Mouse (Mus musculus): ENCODE data around the gene Emb.
A peak's percentile ranks its signal among the peaks of the same experiment; 100 is the strongest.

Emb gene

DNA sequence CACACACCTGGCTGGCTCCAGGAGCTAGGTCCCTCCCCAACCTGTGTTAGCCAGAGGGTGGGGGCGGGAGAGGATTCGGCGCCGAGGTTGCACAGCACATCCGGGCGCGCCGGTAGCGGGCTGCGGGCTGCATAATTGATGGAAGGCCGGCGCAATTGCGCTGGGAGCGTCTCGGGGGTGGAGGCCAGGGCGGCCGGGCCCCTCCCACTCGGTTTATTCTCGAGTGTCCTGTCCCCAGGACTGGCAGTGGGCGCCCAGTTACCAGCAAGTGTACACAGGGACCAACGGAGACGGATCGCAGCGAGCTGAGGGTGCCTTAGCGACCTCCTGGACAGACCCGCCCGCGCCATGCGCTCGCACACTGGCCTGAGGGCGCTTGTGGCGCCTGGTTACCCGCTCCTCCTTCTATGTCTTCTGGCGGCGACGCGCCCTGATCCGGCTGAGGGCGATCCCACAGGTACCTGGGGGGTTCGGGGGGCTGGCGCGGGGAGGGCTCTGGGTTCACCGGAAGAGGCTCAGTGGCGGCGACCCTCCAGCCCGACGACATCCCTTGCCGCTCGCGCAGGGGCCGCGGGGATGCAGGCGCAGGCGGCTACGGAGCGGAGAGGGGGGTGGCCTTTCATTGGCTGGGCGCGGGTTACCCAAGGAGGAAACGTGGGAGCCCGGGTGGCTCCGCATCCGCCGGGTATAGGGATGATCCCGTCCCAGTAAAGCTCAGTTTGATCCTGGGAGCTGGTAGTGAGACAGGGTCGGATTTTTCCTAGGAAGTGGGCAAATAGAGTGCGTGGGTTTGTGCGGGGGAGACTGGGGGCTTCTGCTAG, 12.4 kb downstream of the Emb start, which contains the start of gene Gm17509:
TSS of gene Gm17509 (minus strand) at position 575 of the 821 bp plus-strand sequence.
- DNase-seq (ENCODE audit: low spot score) = peak; percentile 60

DNA sequence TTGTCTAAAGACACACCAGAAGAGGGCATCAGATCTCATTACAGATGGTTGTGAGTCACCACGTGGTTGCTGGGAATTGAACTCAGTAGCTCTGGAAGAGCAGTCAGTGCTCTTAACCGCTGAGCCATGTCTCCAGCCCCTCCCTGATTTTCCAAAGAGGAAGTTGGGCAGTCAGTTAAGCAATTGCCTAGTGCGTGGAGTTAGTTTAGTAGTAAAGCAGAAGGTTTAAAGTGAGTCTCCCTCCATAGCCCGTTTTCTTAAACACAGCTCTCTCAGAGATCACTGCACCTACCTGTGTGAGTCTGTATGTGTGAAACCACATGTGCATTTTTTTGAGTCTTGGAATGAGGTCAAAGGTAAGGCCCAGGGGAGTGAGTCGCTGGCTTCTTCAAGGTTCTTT, 14.8 kb downstream of the Emb start:
- DNase-seq (ENCODE audit: low spot score) = no peak

DNA sequence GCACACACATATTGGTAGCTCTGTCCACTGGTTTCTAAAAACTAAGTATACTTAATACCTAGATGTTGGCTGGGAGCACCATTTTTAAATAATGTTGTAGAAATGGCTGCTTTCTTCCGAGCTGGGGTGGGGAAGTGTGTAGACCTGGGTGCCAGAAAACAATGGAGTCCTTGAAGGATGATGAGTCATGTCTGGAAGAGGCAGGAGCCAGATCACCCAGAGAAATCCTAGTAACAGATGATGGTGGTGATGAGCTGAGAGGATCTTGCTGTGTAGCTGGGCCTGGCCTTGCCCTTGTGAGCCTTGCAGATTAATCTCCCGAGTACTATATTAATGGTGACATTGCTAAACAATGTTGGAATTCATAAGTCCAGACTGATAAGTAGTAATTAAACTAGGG, 16.6 kb downstream of the Emb start:
- no peak for DNase-seq (ENCODE audit: low spot score)

DNA sequence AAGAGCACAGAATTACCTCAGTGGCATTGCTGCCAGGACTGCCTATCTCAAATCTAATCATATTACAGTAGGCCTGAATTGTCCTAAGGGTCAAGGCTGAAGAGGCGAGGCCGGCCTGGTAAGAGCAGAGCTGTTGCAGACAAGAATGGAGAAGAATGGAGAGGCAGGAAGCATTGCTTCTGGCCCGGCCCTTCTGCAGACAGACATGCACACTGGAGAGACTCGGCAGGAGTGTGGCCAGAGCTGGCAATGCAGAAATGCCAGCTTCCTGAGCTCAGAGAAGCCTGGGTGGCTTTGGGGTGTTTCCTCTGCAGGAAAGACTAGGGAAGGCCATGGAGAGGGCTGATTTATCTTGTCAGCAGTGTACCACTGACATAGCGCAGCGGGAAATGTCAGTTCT, 17.2 kb downstream of the Emb start:
- DNase-seq (ENCODE audit: low spot score) = no peak

DNA sequence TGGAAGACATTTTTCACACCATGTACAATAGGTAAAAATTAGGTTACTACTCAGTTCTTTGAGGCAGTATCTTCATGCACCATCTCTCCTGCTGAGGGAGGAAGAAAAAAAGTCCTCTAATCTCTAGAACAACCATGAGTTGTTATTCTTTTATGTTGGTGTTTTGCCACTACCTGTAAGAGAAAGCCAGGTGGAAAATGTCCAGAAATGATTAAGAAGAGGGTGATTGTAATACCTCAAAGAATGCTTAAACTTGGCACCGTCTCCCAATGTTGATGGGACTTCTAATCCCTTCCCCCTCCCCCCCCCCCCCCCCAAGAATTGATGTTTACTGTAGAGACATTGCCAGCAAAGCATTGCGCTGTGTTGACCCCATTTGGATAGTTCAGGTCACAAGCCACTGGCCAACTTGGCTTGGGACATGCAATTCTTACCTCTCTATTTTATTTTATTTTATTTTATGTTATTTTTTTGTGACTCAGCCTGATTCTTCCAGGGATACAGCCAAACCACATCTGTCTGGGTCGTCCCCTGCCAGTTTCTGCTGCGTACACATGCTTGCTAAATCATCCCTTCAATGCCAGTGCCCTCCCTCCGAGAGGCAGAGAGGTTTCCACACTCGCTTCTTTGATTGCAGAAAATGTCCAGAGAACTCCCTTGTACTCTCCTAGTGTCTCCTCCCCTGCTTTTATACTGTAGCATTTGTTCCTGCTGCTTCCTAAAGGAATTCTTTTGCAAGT, 22.2 kb downstream of the Emb start:
- no peak for DNase-seq (ENCODE audit: low spot score)

DNA sequence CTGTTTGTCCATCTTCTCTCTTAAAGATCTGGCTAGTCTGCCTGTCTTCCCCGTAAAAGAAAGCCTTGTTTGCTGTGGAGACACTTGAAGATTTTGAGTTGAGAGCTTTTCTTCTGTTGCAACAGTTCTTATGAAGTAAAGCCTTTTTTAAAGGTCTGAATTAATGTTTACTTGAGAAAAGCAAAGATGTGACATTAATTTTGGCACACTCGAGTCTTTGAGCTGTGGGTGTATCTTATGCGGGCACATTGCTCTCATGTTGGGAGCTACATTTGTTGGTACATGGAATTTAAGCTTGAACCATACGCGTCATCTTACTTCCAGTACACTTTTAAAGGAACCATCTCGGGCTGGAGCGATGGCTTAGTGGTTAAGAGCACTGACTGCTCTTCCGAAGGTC, 25.5 kb downstream of the Emb start:
- DNase-seq (ENCODE audit: low spot score) = no peak

DNA sequence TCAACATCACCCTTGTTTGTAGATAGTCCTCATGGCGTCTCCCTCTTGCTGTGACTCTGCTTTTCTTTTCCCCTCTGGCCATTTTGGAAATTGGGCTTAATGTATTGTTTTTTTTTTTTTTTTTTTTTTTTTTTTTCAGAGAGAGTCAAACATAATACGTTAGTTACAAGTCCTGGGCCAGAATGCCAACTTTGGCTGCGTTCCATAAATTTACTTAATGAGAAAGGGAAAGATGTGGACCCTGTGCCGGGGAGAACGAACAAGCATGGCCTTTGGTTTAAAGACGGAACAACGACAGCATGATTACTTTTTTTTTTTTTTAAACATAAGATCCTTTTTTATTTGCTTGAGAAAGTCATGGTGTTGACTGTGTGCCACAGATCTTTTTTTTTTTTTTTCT, 26.1 kb downstream of the Emb start:
- no peak for DNase-seq (ENCODE audit: low spot score)

DNA sequence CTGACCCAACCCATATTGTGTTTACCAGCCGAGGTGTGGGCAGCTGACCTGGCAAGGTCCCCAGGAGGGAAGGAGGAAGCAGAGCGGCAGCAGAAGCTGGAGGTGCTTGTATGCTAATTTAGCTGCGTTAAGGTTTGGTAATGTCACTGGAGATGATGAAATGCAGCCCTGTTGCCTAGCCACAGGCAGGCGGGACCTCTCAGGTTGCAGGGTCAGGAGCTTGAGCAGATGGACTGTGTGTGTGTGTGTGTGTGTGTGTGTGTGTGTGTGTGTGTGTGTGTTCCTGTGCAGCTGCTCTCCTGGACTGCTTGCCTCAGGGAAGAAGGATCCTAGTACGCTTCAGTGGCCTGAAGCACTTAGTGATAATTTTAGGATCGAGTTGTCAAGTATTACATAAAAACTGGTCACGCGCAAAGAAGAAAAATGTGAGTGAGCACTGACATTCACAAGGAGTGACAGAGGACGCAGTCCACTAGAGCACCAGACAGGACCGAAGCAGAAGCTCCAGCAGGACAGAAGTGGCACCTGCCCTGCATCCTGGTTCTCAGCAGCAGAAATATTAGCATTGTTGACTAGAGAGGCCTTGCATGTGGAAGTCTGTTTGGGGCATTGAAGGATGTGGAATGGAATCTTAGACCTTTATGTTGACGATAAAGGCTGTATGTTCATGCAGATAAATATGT, 27.3 kb downstream of the Emb start:
- no peak for DNase-seq (ENCODE audit: low spot score)

DNA sequence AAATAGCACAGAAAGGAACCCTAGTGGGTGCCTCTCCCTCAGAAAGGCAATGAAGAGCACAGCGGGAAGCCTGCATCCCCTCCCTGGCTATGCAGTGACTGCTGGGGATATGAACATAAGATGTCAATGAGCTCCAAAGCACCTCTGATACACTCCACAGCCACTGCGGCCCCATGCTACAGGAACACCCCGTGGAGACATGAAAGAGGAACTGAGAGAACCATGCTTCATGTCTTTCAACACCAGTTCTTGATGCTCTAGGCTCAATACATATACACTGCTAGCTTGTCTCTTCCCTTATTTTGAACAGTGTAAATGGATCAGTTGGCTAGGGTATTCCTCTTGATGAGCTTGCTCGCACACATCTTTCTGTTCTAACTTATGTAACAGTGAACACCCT, 28.8 kb downstream of the Emb start:
- DNase-seq (ENCODE audit: low spot score) = no peak

DNA sequence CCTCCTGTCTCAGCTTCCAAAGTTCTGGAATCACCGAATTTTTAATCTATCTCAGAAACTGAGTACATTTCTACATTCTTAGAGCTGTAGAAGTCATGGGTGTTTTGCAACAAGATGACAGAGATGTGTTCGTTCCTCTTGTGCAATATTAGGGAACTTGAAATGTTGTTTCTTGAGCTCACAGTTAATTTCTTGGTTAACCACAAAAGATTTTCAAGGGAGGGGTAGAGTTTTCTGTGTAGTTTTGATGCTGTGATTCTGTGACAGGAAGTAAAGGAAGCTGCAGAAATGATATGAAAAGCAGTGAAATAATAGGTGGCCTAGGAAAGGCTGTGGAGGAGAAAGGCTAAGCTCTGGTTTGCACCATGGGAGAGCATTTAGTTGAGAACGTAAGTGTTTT, 33.7 kb downstream of the Emb start:
- no peak for DNase-seq (ENCODE audit: low spot score)

DNA sequence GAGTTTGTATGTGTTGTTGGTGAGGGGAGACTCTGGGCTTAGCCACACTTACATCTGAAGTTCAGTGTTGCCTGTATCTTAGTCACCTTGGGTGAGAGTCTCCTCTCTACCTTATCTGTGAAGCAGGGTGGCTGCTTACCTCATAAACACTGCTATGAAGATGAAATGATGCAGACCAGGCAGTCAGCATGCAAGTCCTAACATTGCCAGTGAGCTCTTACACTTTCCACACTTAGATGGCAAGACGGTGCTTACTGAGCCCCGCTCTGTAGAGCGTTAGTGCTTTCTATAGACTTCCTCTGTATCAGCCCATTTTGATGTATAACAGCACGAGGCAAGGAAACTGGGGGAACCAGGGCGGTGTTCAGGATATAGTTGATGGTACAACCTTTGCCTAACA, 34.3 kb downstream of the Emb start:
- no peak for DNase-seq (ENCODE audit: low spot score)

DNA sequence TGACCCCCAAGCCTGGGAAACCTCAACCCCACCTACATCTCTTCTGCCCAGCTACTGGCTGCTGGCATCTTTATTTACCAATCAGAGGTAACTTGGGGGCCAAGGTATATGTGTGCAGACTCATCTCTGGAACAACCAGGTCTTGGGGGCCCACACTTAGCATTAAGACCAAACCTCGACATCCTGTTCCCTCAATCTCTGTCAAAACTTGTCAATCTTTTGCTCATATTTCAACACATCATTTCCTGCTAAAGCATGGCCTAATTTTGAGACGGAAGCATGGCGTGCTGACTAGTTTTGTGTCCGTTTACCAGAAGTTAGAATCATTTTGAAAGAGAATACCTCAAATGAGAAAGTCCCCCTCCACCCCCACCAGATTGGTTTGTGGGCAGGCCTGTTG, 52.4 kb downstream of the Emb start:
- no peak for DNase-seq (ENCODE audit: low spot score)

DNA sequence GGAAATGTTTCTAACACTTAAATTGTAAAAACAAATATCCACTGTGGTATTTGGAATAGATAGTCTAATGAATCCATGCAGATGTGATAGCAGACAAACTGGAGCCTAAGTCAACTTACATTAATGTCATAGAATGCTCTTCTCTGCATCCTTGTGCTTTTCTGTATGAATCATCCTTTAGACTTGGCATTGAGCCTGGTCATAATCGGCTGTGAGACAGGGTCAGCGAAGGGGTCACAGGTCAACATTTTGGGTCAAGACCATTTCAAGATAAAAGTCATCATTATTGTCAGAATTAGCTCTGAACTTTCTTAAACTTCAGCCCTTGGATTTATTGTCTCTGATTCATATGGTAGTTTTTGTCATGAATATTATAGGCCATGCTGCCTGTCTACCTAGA, 57.8 kb downstream of the Emb start:
- DNase-seq (ENCODE audit: low spot score) = no peak

DNA sequence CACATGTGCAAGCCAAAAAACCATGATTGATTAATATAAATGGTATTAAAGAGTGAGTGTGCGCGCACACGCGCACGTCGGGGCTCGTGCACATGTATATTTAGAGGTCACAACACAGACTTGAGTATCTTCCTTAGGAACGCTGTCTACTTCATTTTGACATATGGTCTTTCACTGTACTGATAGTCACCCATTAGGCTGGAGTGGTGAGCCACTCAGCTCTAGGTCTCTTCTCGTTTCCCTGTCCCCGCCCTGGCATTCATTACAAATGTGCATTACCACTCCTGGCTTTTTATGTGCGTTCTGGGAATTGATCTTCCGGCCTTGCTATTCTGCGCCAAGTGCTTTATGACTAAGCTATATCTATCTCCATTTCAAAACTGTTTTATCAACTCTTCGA, 59.6 kb downstream of the Emb start:
- DNase-seq (ENCODE audit: low spot score) = no peak

DNA sequence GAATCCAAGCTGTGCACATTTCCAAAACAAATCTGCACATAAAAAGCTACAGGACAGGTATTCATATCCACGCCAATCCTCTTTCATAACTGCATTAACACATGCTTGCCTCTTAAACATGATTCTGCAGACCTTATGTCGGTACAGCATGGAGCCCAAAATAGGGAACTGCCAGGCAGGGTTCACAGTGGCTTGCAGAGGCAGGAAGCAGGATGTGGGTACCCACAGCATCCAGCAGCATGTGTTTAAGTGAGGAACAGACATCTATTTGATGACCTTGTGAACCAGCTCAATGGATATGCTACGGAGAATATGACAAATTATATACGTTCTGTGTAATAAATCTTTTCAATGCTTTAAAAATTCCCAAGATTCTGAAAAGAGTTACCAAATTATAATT, 75.7 kb downstream of the Emb start:
- DNase-seq (ENCODE audit: low spot score) = no peak

DNA sequence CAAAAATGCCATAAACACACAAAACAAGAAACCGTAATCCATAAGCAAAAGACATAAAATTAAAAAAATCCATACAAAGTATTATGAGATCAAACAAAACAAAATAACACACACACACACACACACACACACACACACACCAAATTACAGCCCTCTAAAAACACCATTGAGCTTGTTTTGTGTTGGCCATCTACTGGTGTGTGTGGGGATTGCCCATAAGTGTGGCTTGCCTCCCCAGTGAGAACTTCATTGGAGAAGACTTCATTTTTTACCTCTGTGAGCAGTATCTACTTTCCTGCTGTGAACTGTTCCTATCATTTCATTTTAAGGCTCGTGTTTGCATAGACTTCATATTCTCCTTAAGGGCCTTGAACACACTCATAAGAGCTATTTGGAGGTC, 78.6 kb downstream of the Emb start:
- DNase-seq (ENCODE audit: low spot score) = no peak

DNA sequence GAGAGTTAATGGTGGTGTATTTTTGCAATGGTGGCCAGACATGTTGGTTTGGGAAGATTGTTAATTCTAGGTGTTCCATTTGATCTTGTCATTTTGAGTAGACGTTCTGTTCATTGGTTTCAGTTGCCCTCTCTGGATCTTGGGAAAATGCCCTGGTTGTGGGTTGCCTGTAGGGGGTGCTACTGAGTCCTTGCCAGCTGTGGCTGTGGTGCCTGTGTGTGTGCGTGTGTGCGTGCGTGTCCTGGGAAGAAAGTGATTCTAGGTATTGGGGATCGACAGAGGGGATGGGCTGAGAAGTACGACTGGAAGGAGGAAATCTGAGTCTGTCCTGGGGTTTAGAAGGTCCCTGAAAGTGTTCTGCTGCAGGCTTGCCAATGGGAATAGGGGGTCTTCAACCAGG, 79.1 kb downstream of the Emb start:
- DNase-seq (ENCODE audit: low spot score) = no peak

DNA sequence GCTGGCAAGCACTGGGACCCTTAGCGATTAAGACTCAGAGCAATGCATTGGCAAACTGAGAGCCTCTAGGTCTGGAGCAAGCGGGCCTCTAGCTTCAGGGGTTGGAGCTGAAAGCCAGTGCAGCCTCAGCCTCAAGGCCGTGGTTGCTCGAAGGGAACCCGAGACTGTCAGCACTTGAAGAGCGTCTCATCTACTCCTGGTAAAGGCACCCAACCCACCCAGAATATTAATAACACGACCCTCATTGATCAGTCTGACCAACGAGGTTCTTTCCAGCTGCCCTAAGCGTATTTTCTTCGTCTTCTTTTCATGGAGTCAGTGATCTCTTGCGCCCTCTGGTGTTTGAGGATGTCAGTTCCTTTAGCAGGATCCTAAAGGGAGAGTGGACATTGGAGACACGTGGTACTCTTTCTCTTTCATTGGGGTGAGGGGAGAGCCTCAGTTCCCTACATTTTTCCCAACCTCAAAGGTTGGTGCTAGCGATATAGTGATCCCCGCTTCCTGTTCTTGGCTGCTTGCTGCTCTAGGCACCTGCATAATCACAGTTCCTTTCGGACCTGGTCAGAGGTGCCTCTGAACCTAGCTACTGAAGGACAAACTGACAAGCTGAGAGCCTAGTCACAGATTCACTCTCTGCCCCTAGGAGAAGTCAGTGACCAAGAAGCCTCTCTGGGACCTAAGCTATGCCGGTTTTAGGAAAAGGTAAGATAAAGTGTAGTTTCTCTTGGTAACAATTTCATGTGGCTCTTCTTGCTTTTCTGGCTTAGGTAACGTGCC, 81.3 kb downstream of the Emb start:
- DNase-seq (ENCODE audit: low spot score) = peak; percentile 83

DNA sequence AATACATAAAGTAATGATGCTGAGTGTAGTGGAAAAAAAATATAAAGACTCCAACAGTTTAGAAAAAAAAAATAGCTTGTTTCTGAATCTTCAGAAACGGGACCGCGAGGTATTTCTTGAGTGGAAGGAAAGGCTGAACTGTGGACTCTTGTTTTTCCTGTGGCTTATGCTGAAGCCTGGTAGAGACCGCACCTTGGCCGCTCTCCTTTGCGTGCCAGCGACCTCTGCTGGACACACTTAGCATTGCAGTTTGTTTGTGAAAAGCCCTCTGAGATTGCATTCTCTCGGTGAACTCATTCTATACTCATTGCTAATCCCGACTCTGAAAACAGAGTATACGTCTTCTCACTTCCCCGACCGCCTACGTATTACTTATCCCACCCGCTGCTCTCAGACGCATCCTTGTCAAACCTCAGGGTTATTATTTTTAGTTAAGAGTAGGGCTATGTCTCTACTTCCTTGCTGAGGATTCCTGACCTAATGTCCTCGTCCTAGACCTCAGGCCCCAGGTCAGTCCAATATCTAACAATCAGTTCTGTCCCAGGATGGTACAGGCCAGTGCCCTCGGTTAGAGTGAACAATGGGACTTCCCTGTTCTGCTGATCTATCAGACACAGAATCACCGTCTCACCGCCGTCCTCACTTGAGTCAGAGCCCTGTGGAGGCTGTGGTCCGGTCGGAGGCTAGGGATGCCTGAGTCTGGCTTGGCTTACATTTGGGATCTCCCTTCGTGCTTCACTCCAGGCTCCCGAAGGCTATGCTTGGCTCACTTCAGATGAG, 103.3 kb downstream of the Emb start:
- DNase-seq (ENCODE audit: low spot score) = peak; percentile 88

Data from testis, postnatal 10 days (tissue).